Mouse (Mus musculus) forebrain, embryonic 16.5 days (tissue): ENCODE results near the gene Cyb5b. TPM values are rescaled to one million over a fixed set of nuclear protein-coding genes. Genes with fewer than 3 reads are reported as not detected.

ENCODE experiments used
- ATAC-seq: fragments of 200-750 bp; cut with Nextera tagmentation; 2 replicates; pipeline ENCODE4 v1.8.0; 2017; ENCODE audit warnings: mild to moderate bottlenecking, moderate library complexity
- H3K27ac ChIP-seq: fragments of 300-500 bp; sonication (generic); 2 replicates; pipeline ENCODE4 v1.5.1; 2014; ENCODE audit warnings: low read length, control low read depth
- H3K27me3 ChIP-seq: fragments of 300-500 bp; sonication (generic); replicated peaks from 2 replicates; pipeline ENCODE4 v1.6.1; 2014; ENCODE audit warnings: low read length; ENCODE audit not compliant: control insufficient read depth, insufficient read depth
- H3K36me3 ChIP-seq: fragments of 300-500 bp; sonication (generic); 2 replicates; pipeline ENCODE4 v1.6.1; 2014; ENCODE audit not compliant: control insufficient read depth, insufficient read depth
- H3K4me1 ChIP-seq: fragments of 300-500 bp; sonication (generic); replicated peaks from 2 replicates; pipeline ENCODE4 v1.6.1; 2014; ENCODE audit warnings: low read length; ENCODE audit not compliant: control insufficient read depth, insufficient read depth
- H3K4me2 ChIP-seq: fragments of 300-500 bp; sonication (generic); 2 replicates; pipeline ENCODE4 v1.6.1; 2014; ENCODE audit warnings: mild to moderate bottlenecking, low read length, control low read depth
- H3K4me3 ChIP-seq: fragments of 300-500 bp; sonication (generic); replicated peaks from 2 replicates; pipeline ENCODE4 v1.5.1; 2014; ENCODE audit warnings: mild to moderate bottlenecking, low read length, control low read depth
- H3K9ac ChIP-seq: fragments of 300-500 bp; sonication (generic); replicated peaks from 2 replicates; pipeline ENCODE4 v1.6.1; 2014; ENCODE audit warnings: low read depth, low read length, control low read depth
- H3K9me3 ChIP-seq: fragments of 300-500 bp; sonication (generic); 2 replicates; pipeline ENCODE4 v1.6.1; 2016; ENCODE audit warnings: low read length; ENCODE audit not compliant: control insufficient read depth
- WGBS: fragments of 180-500 bp; shearing (Covaris S2); extraction: QIAGEN DNeasy Blood & Tissue Kit; methylation state at CpG from one replicate; pipeline ENCODE4 v1.1.7; 2014; 5-methylcytosine and 5-hydroxymethylcytosine counted together
- polyA plus RNA-seq: library from polyadenylated mRNA; unstranded; fragments of >200 nt; fragmentation: Nextera tagmentation; extraction: Ambion mirVana; gene quantifications from 2 replicates; pipeline ENCODE4 v1.2.1, GENCODE M21; 2015

The Cyb5b gene
- polyA plus RNA-seq, 1 experiment from 2014 or later = 114 TPM

DNA sequence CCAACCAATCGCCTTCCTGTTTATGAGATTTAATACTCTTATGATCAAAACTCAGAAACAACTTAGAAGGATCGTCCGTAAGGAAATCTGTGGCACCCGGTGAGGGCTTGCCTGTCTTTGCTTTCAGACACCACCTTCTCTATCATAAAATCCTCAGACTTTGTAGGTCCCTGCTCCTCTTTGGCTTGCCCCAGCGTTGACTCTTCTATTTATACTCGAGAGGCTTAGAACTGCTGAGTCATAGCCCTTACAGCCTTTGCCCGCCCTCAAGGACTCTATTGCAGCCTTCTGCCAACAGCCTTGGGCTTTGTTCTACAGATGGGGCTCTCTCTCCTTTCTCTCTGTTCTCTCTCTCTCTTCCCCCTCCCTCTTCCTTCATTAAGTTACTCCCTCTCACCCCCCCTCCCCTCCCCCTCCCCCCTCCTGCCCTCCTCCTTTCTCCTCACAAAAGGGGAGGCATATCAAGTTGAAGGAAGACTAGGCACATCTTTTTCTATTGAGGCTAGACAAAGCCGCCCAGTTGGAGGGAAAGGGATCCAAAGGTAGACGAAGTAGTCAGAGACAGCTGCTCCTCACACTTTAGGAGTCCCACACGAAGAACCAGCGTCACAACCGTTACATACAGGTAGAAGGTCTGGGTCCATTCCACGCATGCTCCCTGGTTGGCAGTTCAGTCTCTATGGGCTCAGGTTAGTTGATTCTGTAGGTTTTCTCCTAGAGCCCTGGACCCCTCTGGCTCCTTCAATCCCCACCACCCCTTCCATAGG lies 10.6 kb upstream of the Cyb5b start:
- no peaks in the 10 kb centered on the region for H3K9me3 ChIP-seq
- H3K4me3 ChIP-seq = no peak overlapping the region
- no peaks in the 10 kb centered on the region for H3K27me3 ChIP-seq
- no peak overlapping the region for H3K9ac ChIP-seq
- no peak overlapping the region for H3K4me2 ChIP-seq
- WGBS = 46% methylated on average over 13 of the region's 13 CpGs
- H3K36me3 ChIP-seq = no peaks in the 10 kb centered on the region
- H3K4me1 ChIP-seq = 0 out of 2 replicates have a peak, but pooled peaks cover 2% of the 10 kb centered on the region
- no peak overlapping the region for H3K27ac ChIP-seq
- ATAC-seq = no peak

DNA sequence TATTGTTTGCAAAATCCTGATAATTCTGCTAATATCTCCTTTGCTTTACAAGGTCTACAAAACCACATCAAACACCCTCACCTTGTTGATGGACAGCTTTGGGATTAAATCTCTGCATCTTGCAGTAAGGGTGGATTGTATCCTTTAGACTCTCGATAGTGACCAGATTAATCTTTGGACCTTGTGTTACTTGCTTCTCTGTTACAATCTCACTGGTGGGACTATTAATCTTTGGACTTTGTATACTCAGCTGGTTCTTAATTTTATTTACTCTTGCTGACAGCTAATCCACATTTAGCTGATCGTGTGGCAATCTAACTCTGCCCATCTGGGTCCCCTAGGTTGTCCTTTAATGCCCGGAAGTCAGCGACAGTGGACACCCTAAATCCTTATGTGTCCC lies 7.9 kb upstream of the Cyb5b start:
- Histone ChIP-seq H3K27ac (no peak overlapping the region), H3K9ac (no peak overlapping the region), H3K27me3 (no peaks in the 10 kb centered on the region), H3K4me3 (no peak overlapping the region), H3K36me3 (no peaks in the 10 kb centered on the region), H3K4me1 (0 out of 2 replicates have a peak, but pooled peaks cover 2% of the 10 kb centered on the region), H3K9me3 (no peaks in the 10 kb centered on the region), H3K4me2 (no peak overlapping the region)
- ATAC-seq = no peak
- WGBS = 94% methylated on average over 4 of the region's 4 CpGs

DNA sequence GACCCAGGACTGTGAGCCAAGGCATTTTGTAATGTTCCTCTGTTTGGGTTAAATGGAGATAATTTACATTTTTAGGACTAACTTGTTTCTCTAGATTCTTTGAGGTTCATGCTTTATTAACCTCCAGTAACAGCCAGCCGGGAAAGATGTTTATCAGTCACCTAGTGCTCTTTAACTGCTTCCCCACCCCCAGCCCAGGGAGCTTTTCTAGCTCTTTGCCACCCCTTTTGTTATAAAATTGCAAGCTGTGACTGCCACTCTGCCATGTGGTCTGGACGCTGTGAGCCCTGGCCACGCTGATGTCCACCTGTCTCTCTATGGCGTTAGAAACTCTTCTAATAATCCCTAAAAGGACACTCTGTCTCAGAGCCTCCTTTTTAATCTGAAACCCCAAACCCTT lies 6.9 kb upstream of the Cyb5b start:
- Histone ChIP-seq H3K4me1 (0 out of 2 replicates have a peak, but pooled peaks cover 2% of the 10 kb centered on the region), H3K36me3 (no peaks in the 10 kb centered on the region), H3K4me2 (no peak overlapping the region), H3K27ac (no peak overlapping the region), H3K9me3 (no peaks in the 10 kb centered on the region), H3K27me3 (no peaks in the 10 kb centered on the region), H3K4me3 (no peak overlapping the region), H3K9ac (no peak overlapping the region)
- 37% methylated on average over 4 of the region's 4 CpGs for WGBS
- ATAC-seq = no peak

DNA sequence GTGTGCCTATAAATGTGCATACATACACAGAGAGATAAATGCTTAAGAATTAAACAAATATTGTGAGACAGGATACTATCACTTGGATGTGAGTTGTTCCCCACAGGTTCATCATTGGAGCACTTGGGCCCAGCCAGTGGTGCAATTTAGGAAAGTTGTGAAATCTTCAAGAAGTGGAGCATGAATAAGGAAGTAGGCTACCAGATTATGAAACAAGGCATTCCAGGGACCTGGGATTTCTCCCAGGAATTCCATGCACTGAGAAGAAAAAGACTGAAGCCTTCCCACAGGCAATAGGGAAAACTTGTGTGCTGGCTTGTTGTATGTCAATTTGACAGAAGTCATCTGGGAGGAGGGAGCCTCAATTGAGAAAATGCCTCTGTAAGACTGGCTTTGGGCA lies 4.3 kb upstream of the Cyb5b start:
- no peak overlapping the region for H3K9ac ChIP-seq
- no peaks in the 10 kb centered on the region for H3K9me3 ChIP-seq
- peaks cover 8% of the 10 kb centered on the region for H3K4me1 ChIP-seq
- no peaks in the 10 kb centered on the region for H3K27me3 ChIP-seq
- no peak overlapping the region for H3K4me3 ChIP-seq
- H3K4me2 ChIP-seq = no peak overlapping the region
- ATAC-seq = no peak
- no peaks in the 10 kb centered on the region for H3K36me3 ChIP-seq
- H3K27ac ChIP-seq = no peak overlapping the region

DNA sequence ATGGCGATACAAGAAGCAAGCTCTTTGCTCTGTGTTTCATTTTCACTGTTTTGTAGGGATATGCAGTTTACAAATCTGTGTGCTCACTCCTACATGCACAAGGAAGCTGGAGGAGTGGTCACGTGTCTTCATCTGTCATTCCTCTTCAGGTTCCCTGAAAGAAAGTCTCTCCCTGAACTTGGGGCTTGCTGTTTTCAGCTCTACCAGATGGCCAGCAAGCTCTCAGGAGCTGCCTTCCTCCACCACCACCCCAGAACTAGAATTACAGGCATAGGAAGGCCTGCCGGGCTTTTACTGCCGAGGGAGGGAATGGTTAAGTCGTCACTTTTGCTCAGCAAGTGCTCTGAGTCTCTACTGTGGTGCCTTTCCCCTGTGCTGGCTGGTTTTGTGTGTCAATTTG lies 1.6 kb upstream of the Cyb5b start:
- 88% methylated on average over 5 of the region's 5 CpGs for WGBS
- no peak overlapping the region for H3K4me2 ChIP-seq
- H3K9ac ChIP-seq = no peak overlapping the region
- no peak overlapping the region for H3K4me3 ChIP-seq
- no peak for ATAC-seq
- H3K27me3 ChIP-seq = no peaks in the 10 kb centered on the region
- no peaks in the 10 kb centered on the region for H3K9me3 ChIP-seq
- peaks cover 13% of the 10 kb centered on the region for H3K4me1 ChIP-seq
- H3K36me3 ChIP-seq = peaks cover under 1% of the 10 kb centered on the region; the same call in 1 of the 2 replicates
- H3K27ac ChIP-seq = no peak overlapping the region

DNA sequence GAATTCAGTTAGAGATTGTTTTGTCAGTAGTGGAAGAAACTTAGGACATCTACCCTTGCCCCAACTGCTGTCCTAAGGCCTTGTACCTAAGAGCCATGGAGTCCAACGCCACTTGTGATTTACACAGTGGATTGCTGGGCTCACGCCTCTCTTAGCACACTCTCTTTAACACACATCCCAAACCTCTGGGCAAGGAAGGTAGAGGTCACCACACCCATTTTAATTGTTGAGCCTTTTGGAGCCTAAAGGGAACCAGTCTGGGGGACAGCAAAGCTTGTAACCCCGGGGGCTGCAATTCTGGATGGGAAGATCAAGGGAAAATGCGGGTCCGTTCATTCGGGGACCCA lies 410 bp upstream of the Cyb5b start:
- Histone ChIP-seq H3K4me2 (peak overlapping the region; percentile 80), H3K4me3 (peak overlapping the region; percentile 96), H3K27ac (peak overlapping the region; percentile 71), H3K9me3 (no peaks in the 10 kb centered on the region), H3K9ac (peak overlapping the region; percentile 90), H3K4me1 (peaks cover 13% of the 10 kb centered on the region), H3K27me3 (no peaks in the 10 kb centered on the region), H3K36me3 (peaks cover 3% of the 10 kb centered on the region; the same call in 1 of the 2 replicates)
- 21% methylated on average over 6 of the region's 6 CpGs for WGBS
- peak; percentile 60 for ATAC-seq

DNA sequence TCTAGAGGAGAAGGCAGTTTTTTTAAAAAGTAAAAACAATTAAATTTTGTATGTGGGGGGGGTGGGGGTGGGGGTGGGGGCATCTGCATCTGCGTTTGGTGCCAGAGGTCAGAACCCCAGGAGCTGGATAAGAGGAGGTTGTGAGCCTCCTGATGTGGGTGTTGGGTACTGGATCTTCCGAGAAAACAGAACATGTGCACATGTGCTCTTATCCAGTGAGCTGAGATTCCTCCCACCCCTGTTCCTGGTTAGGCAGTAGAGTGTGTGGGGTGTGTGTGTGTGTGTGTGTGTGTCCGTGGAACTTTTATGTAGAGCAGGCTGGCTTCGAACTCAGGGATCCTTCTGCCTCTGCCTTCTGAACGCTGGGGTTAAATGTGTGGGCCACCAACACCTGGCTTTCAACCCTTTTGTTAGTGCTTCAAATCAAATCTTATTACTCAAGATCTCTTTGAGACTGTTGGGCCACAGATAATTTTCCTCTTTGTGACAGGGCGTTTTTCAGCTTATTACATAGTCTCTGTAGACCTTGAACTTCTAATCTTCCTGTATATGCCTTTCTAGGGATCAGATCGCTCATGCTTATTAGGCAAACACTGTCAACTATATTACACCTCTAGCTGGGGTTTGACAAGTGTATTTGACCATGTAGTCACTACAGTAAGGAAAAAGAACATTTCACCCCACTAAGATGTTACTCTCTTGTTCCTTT lies 926 bp downstream of the Cyb5b start:
- 77% methylated on average over 7 of the region's 7 CpGs for WGBS
- peak overlapping the region; percentile 80 for H3K4me2 ChIP-seq
- peak overlapping the region; percentile 90 for H3K9ac ChIP-seq
- H3K36me3 ChIP-seq = peaks cover 6% of the 10 kb centered on the region; the same call in 1 of the 2 replicates
- H3K27ac ChIP-seq = no peak overlapping the region
- ATAC-seq = no peak
- H3K4me3 ChIP-seq = peak overlapping the region; percentile 96
- H3K9me3 ChIP-seq = no peaks in the 10 kb centered on the region
- no peaks in the 10 kb centered on the region for H3K27me3 ChIP-seq
- peaks cover 13% of the 10 kb centered on the region for H3K4me1 ChIP-seq

DNA sequence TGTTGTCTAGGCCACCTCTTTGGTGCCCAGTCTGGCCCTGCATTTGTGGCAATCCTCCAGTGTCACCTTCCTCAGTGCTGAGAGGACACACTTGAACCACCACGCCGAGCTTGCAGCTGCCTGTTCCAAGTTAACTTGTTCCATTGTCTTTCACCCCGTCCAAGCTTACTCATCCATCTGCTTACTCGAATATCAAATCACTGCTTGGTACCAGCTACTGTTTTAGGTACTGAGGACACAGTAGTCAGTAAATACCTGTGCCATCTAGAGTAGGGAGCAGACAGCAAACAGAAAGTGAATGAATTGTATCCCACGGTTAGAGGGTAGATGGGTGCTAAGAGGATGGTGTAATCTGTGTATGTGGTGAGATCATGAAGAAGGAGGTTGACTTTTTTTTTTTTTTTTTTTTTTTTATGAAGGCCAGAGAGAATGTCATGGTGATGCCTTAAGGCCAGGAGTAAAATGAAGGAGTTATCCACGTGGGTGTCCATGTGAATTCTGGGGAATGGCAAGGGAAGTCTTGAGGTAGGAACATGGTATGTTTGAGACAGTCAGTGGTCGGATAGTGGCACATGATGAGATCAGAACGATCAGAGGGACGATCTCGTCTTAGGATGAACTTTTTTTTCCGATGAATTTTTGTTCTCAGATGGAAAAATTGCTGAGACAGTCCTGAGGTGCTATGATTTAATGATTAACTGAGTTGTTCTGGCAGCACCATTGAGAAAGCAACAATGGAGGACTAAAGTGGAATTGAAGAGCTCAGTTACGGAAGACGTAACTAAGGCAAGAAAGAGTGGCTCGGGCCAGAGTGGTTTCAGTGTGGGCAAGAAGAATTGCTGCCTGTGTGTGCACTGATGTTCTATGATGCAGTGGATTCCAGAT lies 3.1 kb downstream of the Cyb5b start:
- no peak for ATAC-seq
- no peaks in the 10 kb centered on the region for H3K9me3 ChIP-seq
- 94% methylated on average over 14 of the region's 14 CpGs for WGBS

DNA sequence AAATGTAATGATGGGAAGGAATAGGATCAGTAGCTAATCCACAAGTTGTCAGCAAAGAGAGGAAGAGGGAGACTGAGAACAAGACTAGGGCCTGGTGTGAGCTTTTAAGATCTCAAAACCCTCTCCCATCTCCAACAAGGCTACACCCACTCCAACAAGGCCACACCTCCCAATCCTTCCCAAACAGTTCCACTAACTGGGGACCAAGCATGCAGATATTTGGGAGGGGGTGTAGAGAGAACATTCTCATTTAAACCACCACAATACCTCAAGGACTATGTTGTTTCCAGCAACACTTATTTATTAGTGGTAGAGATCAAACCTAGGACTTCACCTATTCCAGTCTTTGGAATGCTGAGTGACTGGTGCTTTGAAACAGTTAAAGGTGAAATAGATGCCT lies 6.4 kb downstream of the Cyb5b start:
- ATAC-seq = no peak
- Histone ChIP-seq H3K36me3 (peaks cover 9% of the 10 kb centered on the region), H3K4me2 (no peak overlapping the region), H3K4me3 (no peak overlapping the region), H3K9me3 (no peaks in the 10 kb centered on the region), H3K9ac (no peak overlapping the region), H3K27ac (no peak overlapping the region), H3K4me1 (0 out of 2 replicates have a peak, but pooled peaks cover 2% of the 10 kb centered on the region), H3K27me3 (no peaks in the 10 kb centered on the region)

More for the DNA sequence above, 3.1 kb downstream of the Cyb5b start:
- H3K27me3 ChIP-seq = no peaks in the 10 kb centered on the region
- H3K4me2 ChIP-seq = no peak overlapping the region
- H3K4me3 ChIP-seq = no peak overlapping the region
- H3K4me1 ChIP-seq = peaks cover 16% of the 10 kb centered on the region
- no peak overlapping the region for H3K9ac ChIP-seq
- no peak overlapping the region for H3K27ac ChIP-seq
- peaks cover 9% of the 10 kb centered on the region; the same call in 1 of the 2 replicates for H3K36me3 ChIP-seq
